Mouse (Mus musculus) megakaryocyte, embryonic 14.5 days (primary cell): Measurements from ENCODE around the gene Prim1.

Experiments
- FLI1 ChIP-seq: IDR thresholded peaks from 2 replicates; pipeline ENCODE4 v1.6.1; 2012; ENCODE audit warnings: low read length, inconsistent platforms, mixed read lengths
- GATA1 ChIP-seq: IDR thresholded peaks from 3 replicates; pipeline ENCODE4 v1.6.1; 2012; ENCODE audit warnings: mixed read lengths, low read length, inconsistent platforms, borderline replicate concordance

DNA sequence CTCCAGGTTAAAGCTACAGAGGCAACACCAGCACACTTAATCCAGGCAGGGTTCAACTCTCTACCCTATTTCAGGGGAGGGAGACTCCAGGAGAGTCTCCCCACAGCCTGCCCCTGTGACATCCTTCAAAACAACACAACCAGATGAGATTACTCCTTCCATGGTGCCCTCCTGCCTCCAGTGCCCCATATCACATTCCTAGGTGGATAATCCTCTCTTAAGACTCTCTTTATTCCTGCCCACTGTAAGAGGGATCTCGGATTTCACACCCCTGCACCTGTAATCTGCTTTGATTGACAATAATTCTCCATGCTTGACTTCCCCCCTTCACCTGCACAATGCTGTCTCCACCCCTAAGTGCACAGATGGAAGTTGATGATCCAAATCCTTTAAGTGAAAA, 39.5 kb upstream of the Prim1 start:
- TF ChIP-seq GATA1 (no peak), FLI1 (no peak)
